Mouse (Mus musculus) embryonic facial prominence, embryonic 10.5 days (tissue): Measurements from ENCODE around the gene Gng7. TPM values are rescaled to one million over a fixed set of nuclear protein-coding genes. Genes with fewer than 3 reads are reported as not detected.

Experiments used
- DNase-seq: peaks from one replicate; pipeline ENCODE4 v3.0.0-alpha.2; 2017; ENCODE audit warnings: low spot score
- H3K27ac ChIP-seq: fragments of 300-500 bp; sonication (generic); replicated peaks from 2 replicates; pipeline ENCODE4 v1.5.1; 2016; ENCODE audit warnings: mild to moderate bottlenecking
- H3K27me3 ChIP-seq: fragments of 300-500 bp; sonication (generic); replicated peaks from 2 replicates; pipeline ENCODE4 v1.6.1; 2016; ENCODE audit warnings: low read depth, mild to moderate bottlenecking; ENCODE audit not compliant: poor library complexity, severe bottlenecking
- H3K36me3 ChIP-seq: fragments of 300-500 bp; sonication (generic); replicated peaks from 2 replicates; pipeline ENCODE4 v1.6.1; 2016; ENCODE audit warnings: mild to moderate bottlenecking, moderate library complexity
- H3K4me1 ChIP-seq: fragments of 300-500 bp; sonication (generic); 2 replicates; pipeline ENCODE4 v1.6.1; 2016
- H3K4me3 ChIP-seq: fragments of 300-500 bp; sonication (generic); 2 replicates; pipeline ENCODE4 v1.5.1; 2016; ENCODE audit warnings: mild to moderate bottlenecking, moderate library complexity
- H3K9me3 ChIP-seq: fragments of 300-500 bp; sonication (generic); 2 replicates; pipeline ENCODE4 v1.6.1; 2016; ENCODE audit warnings: mild to moderate bottlenecking
- WGBS: fragments of 180-500 bp; shearing (Covaris S2); methylation state at CpG from one replicate; pipeline ENCODE4 v1.1.7; 2016; 5-methylcytosine and 5-hydroxymethylcytosine counted together
- polyA plus RNA-seq: library from polyadenylated mRNA; unstranded; fragments of >200 nt; fragmentation: Nextera tagmentation; extraction: Ambion mirVana; gene quantifications from 2 replicates; pipeline ENCODE4 v1.2.1, GENCODE M21; 2016

Gene Gng7
- polyA plus RNA-seq, 1 experiment from 2014 or later, result 6.7 TPM

DNA sequence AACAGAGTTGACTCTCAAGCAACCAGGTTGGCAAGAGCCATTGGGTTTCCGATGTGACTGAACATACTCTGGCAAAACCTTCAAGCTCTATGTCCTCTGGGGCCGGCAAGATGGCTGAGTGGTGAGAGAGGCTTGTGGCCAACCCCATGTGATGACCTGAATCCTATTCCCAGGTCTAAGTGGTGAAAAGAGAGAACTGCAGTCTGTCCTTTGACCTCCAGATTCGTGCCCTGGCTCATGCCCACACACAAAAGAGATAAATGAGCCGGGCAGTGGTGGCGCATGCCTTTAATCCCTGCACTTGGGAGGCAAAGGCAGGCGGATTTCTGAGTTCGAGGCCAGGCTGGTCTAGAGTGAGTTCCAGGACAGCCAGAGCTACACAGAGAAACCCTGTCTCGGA, 44.6 kb downstream of the Gng7 start:
- WGBS, result 83% methylated on average over 8 of the region's 8 CpGs

GRCm38 (mm10) chr10:80969298-80969697, 45.4 kb downstream of the Gng7 start:
- WGBS, result 70% methylated on average over 3 of the region's 3 CpGs
- peaks cover 45% of the 10 kb centered on the region for H3K4me1 ChIP-seq
- H3K9me3 ChIP-seq, result peaks cover 2% of the 10 kb centered on the region; the same call in 1 of the 2 replicates
- no peak overlapping the region for H3K4me3 ChIP-seq
- no peak overlapping the region; the same call in 1 of the 2 replicates for H3K27ac ChIP-seq
- no peak for DNase-seq
- H3K36me3 ChIP-seq, result no peaks in the 10 kb centered on the region
- no peaks in the 10 kb centered on the region for H3K27me3 ChIP-seq

More for the DNA sequence above, 44.6 kb downstream of the Gng7 start:
- Histone ChIP-seq H3K4me3 (no peak overlapping the region), H3K4me1 (peaks cover 40% of the 10 kb centered on the region), H3K9me3 (peaks cover 2% of the 10 kb centered on the region; the same call in 1 of the 2 replicates), H3K36me3 (no peaks in the 10 kb centered on the region), H3K27ac (no peak overlapping the region), H3K27me3 (no peaks in the 10 kb centered on the region)
- DNase-seq, result no peak

GRCm38 (mm10) chr10:80968106-80968505, 46.6 kb downstream of the Gng7 start:
- DNase-seq, result no peak
- no peaks in the 10 kb centered on the region for H3K36me3 ChIP-seq
- H3K4me1 ChIP-seq, result peaks cover 51% of the 10 kb centered on the region
- H3K9me3 ChIP-seq, result peaks cover 2% of the 10 kb centered on the region; the same call in 1 of the 2 replicates
- H3K27me3 ChIP-seq, result no peaks in the 10 kb centered on the region
- WGBS, result 91% methylated on average over 4 of the region's 4 CpGs
- H3K27ac ChIP-seq, result no peak overlapping the region
- no peak overlapping the region for H3K4me3 ChIP-seq

GRCm38 (mm10) chr10:80967101-80967656, 47.6 kb downstream of the Gng7 start:
- no peak for DNase-seq
- Histone ChIP-seq H3K9me3 (peaks cover 2% of the 10 kb centered on the region; the same call in 1 of the 2 replicates), H3K27me3 (no peaks in the 10 kb centered on the region), H3K4me1 (peaks cover 51% of the 10 kb centered on the region), H3K36me3 (no peaks in the 10 kb centered on the region), H3K27ac (peak overlapping the region; percentile 24; the same call in 1 of the 2 replicates), H3K4me3 (no peak overlapping the region)
- WGBS, result 59% methylated on average over 3 of the region's 3 CpGs

GRCm38 (mm10) chr10:80966296-80966695, 48.4 kb downstream of the Gng7 start:
- Histone ChIP-seq H3K27me3 (no peaks in the 10 kb centered on the region), H3K4me3 (no peak overlapping the region), H3K36me3 (no peaks in the 10 kb centered on the region), H3K4me1 (peaks cover 54% of the 10 kb centered on the region), H3K27ac (no peak overlapping the region; the same call in 1 of the 2 replicates), H3K9me3 (peaks cover 2% of the 10 kb centered on the region; the same call in 1 of the 2 replicates)
- WGBS, result 46% methylated on average over 12 of the region's 12 CpGs
- peak; percentile 43 for DNase-seq

GRCm38 (mm10) chr10:80963031-80963975, 51.4 kb downstream of the Gng7 start:
- 62% methylated on average over 12 of the region's 12 CpGs for WGBS
- DNase-seq, result no peak
- Histone ChIP-seq H3K4me3 (no peak overlapping the region), H3K4me1 (peaks cover 64% of the 10 kb centered on the region), H3K9me3 (no peaks in the 10 kb centered on the region), H3K36me3 (no peaks in the 10 kb centered on the region), H3K27ac (peak overlapping the region; percentile 61), H3K27me3 (no peaks in the 10 kb centered on the region)

DNA sequence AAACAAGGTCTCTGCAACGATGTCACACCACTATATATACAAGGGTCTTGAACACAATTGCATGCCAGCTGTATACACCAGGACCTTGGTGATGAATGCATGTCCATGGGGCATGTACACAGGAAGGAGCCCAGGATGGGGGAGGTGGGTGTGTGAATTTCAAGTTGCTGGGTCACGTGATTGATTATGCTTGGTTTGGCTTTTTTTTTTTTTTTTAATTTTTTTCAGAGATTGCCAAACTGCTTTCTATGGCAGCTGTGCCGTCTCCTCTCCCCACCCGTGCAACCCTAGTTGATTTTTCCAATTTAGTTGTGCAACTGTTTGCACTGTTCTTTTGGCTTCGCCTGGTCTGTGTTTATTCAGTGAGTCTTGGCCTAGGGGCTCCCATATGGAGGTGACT, 52.2 kb downstream of the Gng7 start:
- peaks cover 63% of the 10 kb centered on the region for H3K4me1 ChIP-seq
- 79% methylated on average over 5 of the region's 5 CpGs for WGBS

DNA sequence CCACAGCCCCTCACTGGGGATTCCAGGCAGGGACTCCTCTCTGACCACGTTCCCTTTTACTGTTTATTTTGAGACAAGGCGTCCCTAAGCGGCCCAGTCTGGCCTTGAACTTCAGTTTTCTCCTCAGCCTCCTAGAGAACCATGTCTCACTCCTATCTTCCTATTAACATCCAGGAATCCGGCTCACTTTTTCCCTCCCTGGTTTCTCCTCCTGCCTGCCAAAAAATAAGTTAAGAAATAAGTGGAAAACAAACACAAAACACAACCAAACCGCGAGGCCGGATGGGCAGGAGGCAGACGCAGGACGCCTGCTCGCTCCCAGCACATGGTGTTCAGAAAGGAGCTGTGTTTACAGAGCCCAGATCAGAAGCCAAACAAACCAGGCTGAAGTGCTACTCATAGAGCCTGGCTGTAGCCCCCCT, 52.7 kb downstream of the Gng7 start:
- Histone ChIP-seq H3K36me3 (no peaks in the 10 kb centered on the region), H3K4me1 (peaks cover 58% of the 10 kb centered on the region), H3K4me3 (no peak overlapping the region), H3K27ac (peak overlapping the region; percentile 82), H3K27me3 (no peaks in the 10 kb centered on the region), H3K9me3 (no peaks in the 10 kb centered on the region)
- 47% methylated on average over 10 of the region's 10 CpGs for WGBS
- no peak for DNase-seq

More for the DNA sequence above, 52.2 kb downstream of the Gng7 start:
- H3K27ac ChIP-seq, result 0 out of 2 replicates have a peak overlapping the region, but pooled peaks have one; percentile 82
- no peaks in the 10 kb centered on the region for H3K9me3 ChIP-seq
- no peaks in the 10 kb centered on the region for H3K27me3 ChIP-seq
- H3K4me3 ChIP-seq, result no peak overlapping the region
- no peak for DNase-seq
- H3K36me3 ChIP-seq, result no peaks in the 10 kb centered on the region

GRCm38 (mm10) chr10:80960551-80961508, 53.9 kb downstream of the Gng7 start:
- peak overlapping the region; percentile 35 for H3K4me3 ChIP-seq
- peak overlapping the region; percentile 82 for H3K27ac ChIP-seq

GRCm38 (mm10) chr10:80958979-80959637, 55.6 kb downstream of the Gng7 start:
- H3K4me1 ChIP-seq, result peaks cover 56% of the 10 kb centered on the region
- H3K27ac ChIP-seq, result no peak overlapping the region
- WGBS, result 93% methylated on average over 5 of the region's 5 CpGs
- DNase-seq, result no peak
- H3K36me3 ChIP-seq, result no peaks in the 10 kb centered on the region
- no peaks in the 10 kb centered on the region for H3K9me3 ChIP-seq
- no peak overlapping the region for H3K4me3 ChIP-seq
- H3K27me3 ChIP-seq, result no peaks in the 10 kb centered on the region

More at GRCm38 (mm10) chr10:80960551-80961508, 53.9 kb downstream of the Gng7 start:
- WGBS, result 12% methylated on average over 16 of the region's 16 CpGs
- DNase-seq, result peak; percentile 80
- H3K27me3 ChIP-seq, result no peaks in the 10 kb centered on the region
- H3K36me3 ChIP-seq, result no peaks in the 10 kb centered on the region
- no peaks in the 10 kb centered on the region for H3K9me3 ChIP-seq
- H3K4me1 ChIP-seq, result peaks cover 51% of the 10 kb centered on the region

DNA sequence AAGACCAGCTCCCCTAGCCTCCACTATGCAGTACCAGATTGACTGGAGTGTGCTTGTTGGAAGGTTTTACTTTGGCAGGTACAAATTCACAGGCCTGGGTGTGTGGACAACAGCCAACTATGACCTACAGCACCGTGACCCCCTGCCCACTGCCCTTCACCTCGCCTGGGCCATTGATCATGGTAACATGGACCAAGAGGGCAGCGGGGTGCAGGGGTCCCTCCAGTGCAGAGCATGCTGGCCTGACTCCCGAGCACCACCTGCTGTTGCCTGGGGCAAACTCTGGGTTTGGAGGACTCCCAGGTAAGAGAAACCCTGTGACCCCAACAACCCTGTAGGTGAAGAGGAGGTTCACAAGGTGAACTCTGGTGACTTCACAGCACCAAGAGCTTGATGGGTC, 57.0 kb downstream of the Gng7 start:
- no peak for DNase-seq
- Histone ChIP-seq H3K27ac (no peak overlapping the region), H3K4me1 (peaks cover 44% of the 10 kb centered on the region), H3K36me3 (no peaks in the 10 kb centered on the region), H3K9me3 (no peaks in the 10 kb centered on the region), H3K4me3 (no peak overlapping the region), H3K27me3 (no peaks in the 10 kb centered on the region)
- 66% methylated on average over 4 of the region's 4 CpGs for WGBS
